Mouse (Mus musculus) hindbrain, embryonic 15.5 days (tissue): Measurements from ENCODE around the gene Cyb5r3. TPM values are rescaled to one million over a fixed set of nuclear protein-coding genes. Genes with fewer than 3 reads are reported as not detected.

ENCODE experiments used
- ATAC-seq: fragments of 200-750 bp; cut with Nextera tagmentation; 2 replicates; pipeline ENCODE4 v1.8.0; 2017; ENCODE audit warnings: low read depth, moderate number of reproducible peaks, moderate TSS enrichment; ENCODE audit not compliant: low FRiP score
- H3K27ac ChIP-seq: fragments of 300-500 bp; sonication (generic); replicated peaks from 2 replicates; pipeline ENCODE4 v1.5.1; 2015; ENCODE audit warnings: mild to moderate bottlenecking, inconsistent platforms
- H3K27me3 ChIP-seq: fragments of 300-500 bp; sonication (generic); 2 replicates; pipeline ENCODE4 v1.6.1; 2015; ENCODE audit warnings: control low read depth, inconsistent platforms
- H3K36me3 ChIP-seq: fragments of 300-500 bp; sonication (generic); 2 replicates; pipeline ENCODE4 v1.6.1; 2015; ENCODE audit warnings: control low read depth, inconsistent platforms
- H3K4me1 ChIP-seq: fragments of 300-500 bp; sonication (generic); replicated peaks from 2 replicates; pipeline ENCODE4 v1.6.1; 2015; ENCODE audit warnings: control low read depth, inconsistent platforms
- H3K4me2 ChIP-seq: fragments of 300-500 bp; sonication (generic); 2 replicates; pipeline ENCODE4 v1.6.1; 2015; ENCODE audit warnings: moderate library complexity, mild to moderate bottlenecking, inconsistent platforms
- H3K4me3 ChIP-seq: fragments of 300-500 bp; sonication (generic); 2 replicates; pipeline ENCODE4 v1.5.1; 2015; ENCODE audit warnings: mild to moderate bottlenecking, inconsistent platforms
- H3K9ac ChIP-seq: fragments of 300-500 bp; sonication (generic); 2 replicates; pipeline ENCODE4 v1.6.1; 2015; ENCODE audit warnings: inconsistent platforms
- H3K9me3 ChIP-seq: fragments of 300-500 bp; sonication (generic); 2 replicates; pipeline ENCODE4 v1.6.1; 2016; ENCODE audit warnings: control low read depth, inconsistent platforms
- WGBS: fragments of 180-500 bp; shearing (Covaris S2); methylation state at CpG from one replicate; pipeline ENCODE4 v1.1.7; 2015; 5-methylcytosine and 5-hydroxymethylcytosine counted together
- polyA plus RNA-seq: library from polyadenylated mRNA; unstranded; fragments of >200 nt; fragmentation: Nextera tagmentation; extraction: Ambion mirVana; gene quantifications from 2 replicates; pipeline ENCODE4 v1.2.1, GENCODE M21; 2015

The Cyb5r3 gene
- 116 and 144 TPM in 2 replicates for polyA plus RNA-seq

GRCm38 (mm10) chr15:83172492-83173429 is at the start of gene Cyb5r3:
TSS of gene Cyb5r3 (minus strand) at chr15:83172592.
- Histone ChIP-seq H3K4me2 (peak within 1 kb of the TSS; percentile 62), H3K27me3 (no peaks in the 10 kb centered on the region), H3K36me3 (no peaks in the 10 kb centered on the region), H3K9me3 (no peaks in the 10 kb centered on the region), H3K4me1 (peaks cover 38% of the 10 kb centered on the region), H3K27ac (peak within 1 kb of the TSS; percentile 85), H3K9ac (peak within 1 kb of the TSS; percentile 95), H3K4me3 (peak within 1 kb of the TSS; percentile 100)
- WGBS: 35% methylated on average over 28 of the region's 28 CpGs
- ATAC-seq: peak; percentile 88; the same call in 1 of the 2 replicates

- H3K27me3 ChIP-seq: no peaks in the 10 kb centered on the region
- H3K4me3 ChIP-seq: no peak overlapping the region
- no peak overlapping the region for H3K27ac ChIP-seq
- no peaks in the 10 kb centered on the region for H3K36me3 ChIP-seq
- no peak overlapping the region for H3K9ac ChIP-seq
- 88% methylated on average over 4 of the region's 4 CpGs for WGBS
- no peak for ATAC-seq
- peaks cover 18% of the 10 kb centered on the region for H3K4me1 ChIP-seq
- H3K4me2 ChIP-seq: no peak overlapping the region
- H3K9me3 ChIP-seq: no peaks in the 10 kb centered on the region
Measured at GRCm38 (mm10) chr15:83221721-83222120, 49.3 kb upstream of the Cyb5r3 start.

DNA sequence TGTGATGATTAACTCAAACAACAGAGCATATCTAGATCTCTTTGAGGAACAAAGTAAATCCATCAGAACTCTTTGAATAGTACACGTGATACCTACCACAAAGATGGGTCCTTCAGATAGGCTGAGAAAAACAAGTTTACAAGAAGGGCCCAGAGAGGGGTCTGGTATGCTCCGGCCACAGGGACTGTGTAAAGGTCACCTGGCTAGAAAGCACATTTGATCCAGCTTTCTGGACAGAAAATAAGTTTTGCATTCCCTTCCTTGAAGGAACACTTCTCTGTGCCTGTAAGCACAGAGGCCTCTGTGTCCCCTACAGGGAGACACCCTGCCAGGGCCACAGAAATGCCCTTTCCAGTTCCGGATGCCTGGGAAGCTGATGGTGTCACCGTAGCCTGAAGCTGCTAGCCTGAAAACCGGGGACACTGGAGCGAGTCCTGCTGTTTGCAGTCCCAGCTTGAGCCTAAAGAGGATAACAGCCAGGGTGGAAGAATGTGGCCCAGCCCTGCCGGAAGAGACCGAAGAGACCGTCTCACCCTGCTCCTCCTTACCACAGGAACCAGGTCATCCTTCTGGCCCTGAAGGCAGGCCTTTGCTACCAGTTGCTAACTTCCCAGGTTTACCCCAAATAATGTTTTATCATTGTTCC is 48.1 kb upstream of the Cyb5r3 start:
- H3K36me3 ChIP-seq: no peaks in the 10 kb centered on the region
- no peaks in the 10 kb centered on the region for H3K27me3 ChIP-seq
- H3K4me1 ChIP-seq: peaks cover 26% of the 10 kb centered on the region
- no peaks in the 10 kb centered on the region for H3K9me3 ChIP-seq
- H3K9ac ChIP-seq: no peak overlapping the region
- no peak overlapping the region for H3K27ac ChIP-seq
- H3K4me2 ChIP-seq: no peak overlapping the region
- ATAC-seq: no peak
- 57% methylated on average over 9 of the region's 9 CpGs for WGBS
- no peak overlapping the region for H3K4me3 ChIP-seq

GRCm38 (mm10) chr15:83215322-83216216 is 43.2 kb upstream of the Cyb5r3 start:
- Histone ChIP-seq H3K9ac (no peak overlapping the region), H3K36me3 (no peaks in the 10 kb centered on the region), H3K27me3 (no peaks in the 10 kb centered on the region), H3K9me3 (no peaks in the 10 kb centered on the region), H3K4me3 (no peak overlapping the region), H3K27ac (peak overlapping the region; percentile 58), H3K4me1 (peaks cover 11% of the 10 kb centered on the region), H3K4me2 (no peak overlapping the region)
- 0 out of 2 replicates have a peak, but pooled peaks have one; percentile 38 for ATAC-seq
- 26% methylated on average over 5 of the region's 5 CpGs for WGBS

GRCm38 (mm10) chr15:83210229-83210628 is 37.8 kb upstream of the Cyb5r3 start:
- WGBS: 18% methylated on average over 11 of the region's 11 CpGs
- peak overlapping the region; percentile 55 for H3K4me2 ChIP-seq
- no peak overlapping the region for H3K27ac ChIP-seq
- H3K36me3 ChIP-seq: no peaks in the 10 kb centered on the region
- no peaks in the 10 kb centered on the region for H3K9me3 ChIP-seq
- ATAC-seq: no peak
- no peak overlapping the region for H3K9ac ChIP-seq
- peak overlapping the region; percentile 23 for H3K4me3 ChIP-seq
- H3K27me3 ChIP-seq: no peaks in the 10 kb centered on the region
- peaks cover 5% of the 10 kb centered on the region; the same call in 1 of the 2 replicates for H3K4me1 ChIP-seq

- H3K9ac ChIP-seq: no peak overlapping the region
Measured at GRCm38 (mm10) chr15:83209719-83210118, 37.3 kb upstream of the Cyb5r3 start.

DNA sequence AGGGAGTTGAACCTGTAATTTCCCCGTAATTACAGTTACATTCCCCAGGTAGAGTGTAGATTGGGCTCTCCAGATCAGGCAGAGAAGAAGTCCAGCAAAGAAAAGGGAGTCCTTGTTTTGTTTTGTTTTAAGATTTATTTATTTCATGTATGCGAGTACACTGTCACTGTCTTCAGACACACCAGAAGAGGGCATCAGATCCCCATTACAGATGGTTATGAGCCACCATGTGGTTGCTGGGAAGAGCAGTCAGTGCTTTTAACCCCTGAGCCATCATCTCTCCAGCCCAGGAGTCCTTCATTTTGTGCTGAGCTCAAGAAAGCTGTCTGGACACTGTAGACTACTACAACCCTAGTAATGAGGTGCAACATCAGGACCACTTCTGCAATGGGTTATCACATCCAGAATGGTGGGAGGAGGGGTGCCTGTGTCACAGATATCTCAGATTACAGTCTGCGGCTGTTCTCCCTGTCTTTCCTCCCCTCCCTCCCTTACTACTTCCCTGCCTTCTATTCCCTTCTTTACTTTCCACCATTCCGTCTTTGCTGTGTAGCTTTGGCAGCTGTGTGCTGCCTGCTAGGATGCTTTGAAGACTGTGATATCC is 36.8 kb upstream of the Cyb5r3 start:
- Histone ChIP-seq H3K36me3 (no peaks in the 10 kb centered on the region), H3K27ac (0 out of 2 replicates have a peak overlapping the region, but pooled peaks have one; percentile 20), H3K9me3 (no peaks in the 10 kb centered on the region), H3K27me3 (no peaks in the 10 kb centered on the region), H3K4me1 (peaks cover 5% of the 10 kb centered on the region; the same call in 1 of the 2 replicates), H3K9ac (no peak overlapping the region), H3K4me3 (peak overlapping the region; percentile 23), H3K4me2 (peak overlapping the region; percentile 55)
- 48% methylated on average over 4 of the region's 4 CpGs for WGBS
- ATAC-seq: no peak

More at GRCm38 (mm10) chr15:83209719-83210118, 37.3 kb upstream of the Cyb5r3 start:
- Histone ChIP-seq H3K36me3 (no peaks in the 10 kb centered on the region), H3K4me1 (peaks cover 5% of the 10 kb centered on the region; the same call in 1 of the 2 replicates), H3K9me3 (no peaks in the 10 kb centered on the region), H3K27me3 (no peaks in the 10 kb centered on the region), H3K4me2 (peak overlapping the region; percentile 55), H3K27ac (0 out of 2 replicates have a peak overlapping the region, but pooled peaks have one; percentile 20), H3K4me3 (peak overlapping the region; percentile 23)
- no peak for ATAC-seq
- WGBS: 16% methylated on average over 10 of the region's 10 CpGs

- 23% methylated on average over 10 of the region's 10 CpGs for WGBS
- peak overlapping the region; percentile 32; the same call in 1 of the 2 replicates for H3K4me2 ChIP-seq
Measured at GRCm38 (mm10) chr15:83204731-83205451, 32.5 kb upstream of the Cyb5r3 start.

GRCm38 (mm10) chr15:83202412-83202811 is 30.0 kb upstream of the Cyb5r3 start:
- no peak overlapping the region for H3K9ac ChIP-seq
- H3K27ac ChIP-seq: no peak overlapping the region
- no peaks in the 10 kb centered on the region for H3K27me3 ChIP-seq
- 76% methylated on average over 4 of the region's 4 CpGs for WGBS
- H3K4me2 ChIP-seq: no peak overlapping the region
- no peaks in the 10 kb centered on the region for H3K9me3 ChIP-seq
- no peaks in the 10 kb centered on the region for H3K4me1 ChIP-seq
- no peaks in the 10 kb centered on the region for H3K36me3 ChIP-seq
- ATAC-seq: no peak
- H3K4me3 ChIP-seq: no peak overlapping the region

More at GRCm38 (mm10) chr15:83204731-83205451, 32.5 kb upstream of the Cyb5r3 start:
- H3K36me3 ChIP-seq: no peaks in the 10 kb centered on the region
- no peak overlapping the region for H3K27ac ChIP-seq
- H3K9ac ChIP-seq: no peak overlapping the region
- no peaks in the 10 kb centered on the region for H3K27me3 ChIP-seq
- ATAC-seq: peak; percentile 48; the same call in 1 of the 2 replicates
- H3K9me3 ChIP-seq: no peaks in the 10 kb centered on the region
- H3K4me3 ChIP-seq: no peak overlapping the region
- peaks cover 3% of the 10 kb centered on the region; the same call in 1 of the 2 replicates for H3K4me1 ChIP-seq

GRCm38 (mm10) chr15:83193413-83193812 is 21.0 kb upstream of the Cyb5r3 start:
- 96% methylated on average over 4 of the region's 4 CpGs for WGBS
- H3K4me3 ChIP-seq: no peak overlapping the region
- H3K9ac ChIP-seq: no peak overlapping the region
- no peak overlapping the region for H3K27ac ChIP-seq
- no peaks in the 10 kb centered on the region for H3K4me1 ChIP-seq
- H3K4me2 ChIP-seq: no peak overlapping the region
- no peaks in the 10 kb centered on the region for H3K27me3 ChIP-seq
- no peaks in the 10 kb centered on the region for H3K9me3 ChIP-seq
- ATAC-seq: no peak
- H3K36me3 ChIP-seq: no peaks in the 10 kb centered on the region
